Mouse (Mus musculus) MEL (cell line): ENCODE measurements around the gene Neurl4. TPM values are rescaled to one million over a fixed set of nuclear protein-coding genes. Genes with fewer than 3 reads are reported as not detected.

Source experiments
- DNase-seq: peaks from one replicate; pipeline ENCODE4 v3.0.0; 2011; ENCODE audit warnings: low read depth, low spot score
- H3K27ac ChIP-seq: 2 replicates; pipeline ENCODE4 v1.5.1; 2012; ENCODE audit warnings: low read depth, mild to moderate bottlenecking, control low read depth, low read length, moderate library complexity; ENCODE audit not compliant: control insufficient read depth
- H3K27me3 ChIP-seq, 2 experiments: fragments of 150-350 bp in 1 of 2; sonication (generic) in 1 of 2; 2 replicates each; pipeline ENCODE4 v1.6.1; 2012; ENCODE audit warnings: low read length in 2 of 2, mild to moderate bottlenecking in 2 of 2, improper control_type of control experiment in 1 of 2, moderate library complexity in 1 of 2; ENCODE audit not compliant: insufficient read depth in 2 of 2, control insufficient read depth in 1 of 2
- H3K36me3 ChIP-seq, 2 experiments: 2 replicates each; pipeline ENCODE4 v1.6.1; 2012 to 2014; ENCODE audit warnings: low read length in 2 of 2, improper control_type of control experiment in 1 of 2, inconsistent platforms in 1 of 2, mild to moderate bottlenecking in 1 of 2; ENCODE audit not compliant: insufficient read depth in 2 of 2, control insufficient read depth in 1 of 2
- H3K4me1 ChIP-seq, 2 experiments: fragments of 150-350 bp in 1 of 2; sonication (generic) in 1 of 2; 2 replicates each; pipeline ENCODE4 v1.6.1; 2012; ENCODE audit warnings: low read length in 2 of 2, improper control_type of control experiment in 1 of 2, mild to moderate bottlenecking in 1 of 2; ENCODE audit not compliant: insufficient read depth in 2 of 2, control insufficient read depth in 1 of 2
- H3K4me3 ChIP-seq, 2 experiments: fragments of 150-350 bp in 1 of 2; sonication (generic) in 1 of 2; 2 replicates each; pipeline ENCODE4 v1.5.1; 2012; ENCODE audit warnings: low read depth in 2 of 2, low read length in 2 of 2, mild to moderate bottlenecking in 2 of 2, moderate library complexity in 2 of 2, control low read depth in 1 of 2, improper control_type of control experiment in 1 of 2; ENCODE audit not compliant: control insufficient read depth in 1 of 2, insufficient read depth in 1 of 2
- H3K79me2 ChIP-seq: 2 replicates; pipeline ENCODE4 v1.6.1; 2012; ENCODE audit warnings: mild to moderate bottlenecking, low read length, moderate library complexity; ENCODE audit not compliant: control insufficient read depth, poor library complexity, insufficient read depth
- H3K9ac ChIP-seq: 2 replicates; pipeline ENCODE4 v1.6.1; 2012; ENCODE audit warnings: low read depth, mild to moderate bottlenecking, control low read depth, low read length, moderate library complexity; ENCODE audit not compliant: control insufficient read depth, poor library complexity, severe bottlenecking
- H3K9me3 ChIP-seq: fragments of 150-350 bp; sonication (generic); replicated peaks from 2 replicates; pipeline ENCODE4 v1.6.1; 2012; ENCODE audit warnings: mild to moderate bottlenecking, low read length, improper control_type of control experiment, moderate library complexity; ENCODE audit not compliant: insufficient read depth
- CHD2 ChIP-seq: IDR thresholded peaks from 2 replicates; pipeline ENCODE4 v1.6.1; 2011; ENCODE audit warnings: low read length, improper control_type of control experiment
- EP300 ChIP-seq, 2 experiments: IDR thresholded peaks; 2 replicates each; pipeline ENCODE4 v1.6.1; 2011; ENCODE audit warnings: improper control_type of control experiment in 2 of 2, low read length in 2 of 2, low read depth in 1 of 2, mild to moderate bottlenecking in 1 of 2
- ETS1 ChIP-seq: IDR thresholded peaks from 2 replicates; pipeline ENCODE4 v1.6.1; 2012; ENCODE audit warnings: low read depth, mild to moderate bottlenecking, inconsistent platforms, low read length, improper control_type of control experiment, moderate library complexity
- GATA1 ChIP-seq: IDR thresholded peaks from 2 replicates; pipeline ENCODE4 v1.6.1; 2011; ENCODE audit warnings: low read depth, low read length, improper control_type of control experiment
- JUND ChIP-seq: IDR thresholded peaks from 2 replicates; pipeline ENCODE4 v1.6.1; 2011; ENCODE audit warnings: low read depth, mild to moderate bottlenecking, improper control_type of control experiment, low read length
- KAT2A ChIP-seq: conservative IDR thresholded peaks from 2 replicates; pipeline ENCODE4 v1.6.1; 2012; ENCODE audit warnings: low read depth, low read length, improper control_type of control experiment, inconsistent platforms
- MAFK ChIP-seq: IDR thresholded peaks from 2 replicates; pipeline ENCODE4 v1.6.1; 2011; ENCODE audit warnings: low read depth, mild to moderate bottlenecking, low read length, improper control_type of control experiment, borderline replicate concordance
- MAX ChIP-seq: IDR thresholded peaks from 2 replicates; pipeline ENCODE4 v1.6.1; 2011; ENCODE audit warnings: low read length, improper control_type of control experiment
- MAZ ChIP-seq: IDR thresholded peaks from 2 replicates; pipeline ENCODE4 v1.6.1; 2012; ENCODE audit warnings: low read depth, mild to moderate bottlenecking, inconsistent platforms, low read length, improper control_type of control experiment
- MEF2A ChIP-seq: IDR thresholded peaks from 2 replicates; pipeline ENCODE4 v1.6.1; 2014; ENCODE audit warnings: low read depth, mild to moderate bottlenecking, inconsistent platforms, low read length, improper control_type of control experiment; ENCODE audit not compliant: poor library complexity, insufficient replicate concordance, severe bottlenecking; ENCODE audit errors: extremely low read depth
- MXI1 ChIP-seq: IDR thresholded peaks from 2 replicates; pipeline ENCODE4 v1.6.1; 2011; ENCODE audit warnings: mild to moderate bottlenecking, low read depth, low read length, improper control_type of control experiment
- NELFE ChIP-seq: IDR thresholded peaks from 2 replicates; pipeline ENCODE4 v1.6.1; 2011; ENCODE audit warnings: low read depth, low read length, improper control_type of control experiment
- POLR2AphosphoS5 ChIP-seq: IDR thresholded peaks from 2 replicates; pipeline ENCODE4 v1.6.1; 2012; ENCODE audit warnings: low read depth, borderline replicate concordance, mild to moderate bottlenecking, inconsistent platforms, low read length, moderate library complexity, mixed read lengths
- RCOR1 ChIP-seq: IDR thresholded peaks from 2 replicates; pipeline ENCODE4 v1.6.1; 2012; ENCODE audit warnings: low read depth, mild to moderate bottlenecking, inconsistent platforms, low read length, improper control_type of control experiment
- SIN3A ChIP-seq: IDR thresholded peaks from 2 replicates; pipeline ENCODE4 v1.6.1; 2012; ENCODE audit warnings: low read length, improper control_type of control experiment, inconsistent platforms
- TAL1 ChIP-seq: IDR thresholded peaks from 2 replicates; pipeline ENCODE4 v1.6.1; 2012; ENCODE audit warnings: mild to moderate bottlenecking, inconsistent platforms, low read length, moderate library complexity, mixed read lengths
- TBP ChIP-seq: IDR thresholded peaks from 2 replicates; pipeline ENCODE4 v1.8.0; 2011; ENCODE audit warnings: low read depth, low read length, improper control_type of control experiment
- TCF12 ChIP-seq: IDR thresholded peaks from 2 replicates; pipeline ENCODE4 v1.6.1; 2014; ENCODE audit warnings: low read depth, mild to moderate bottlenecking, inconsistent platforms, low read length, improper control_type of control experiment, moderate library complexity
- UBTF ChIP-seq: IDR thresholded peaks from 2 replicates; pipeline ENCODE4 v1.6.1; 2012; ENCODE audit warnings: low read depth, mild to moderate bottlenecking, inconsistent platforms, low read length, improper control_type of control experiment, moderate library complexity, borderline replicate concordance; ENCODE audit not compliant: insufficient read depth
- USF1 ChIP-seq: IDR thresholded peaks from 2 replicates; pipeline ENCODE4 v1.6.1; 2014; ENCODE audit warnings: low read depth, mild to moderate bottlenecking, inconsistent platforms, low read length, improper control_type of control experiment, moderate library complexity
- USF2 ChIP-seq, 2 experiments: IDR thresholded peaks; 2 replicates each; pipeline ENCODE4 v1.6.1; 2011 to 2012; ENCODE audit warnings: improper control_type of control experiment in 2 of 2, low read length in 2 of 2, borderline replicate concordance in 1 of 2, inconsistent platforms in 1 of 2, low read depth in 1 of 2, mild to moderate bottlenecking in 1 of 2; ENCODE audit not compliant: insufficient read depth in 1 of 2
- ZKSCAN1 ChIP-seq: IDR thresholded peaks from 2 replicates; pipeline ENCODE4 v1.6.1; 2012; ENCODE audit warnings: low read depth, mild to moderate bottlenecking, inconsistent platforms, low read length, improper control_type of control experiment, moderate library complexity
- ZMIZ1 ChIP-seq: IDR thresholded peaks from 2 replicates; pipeline ENCODE4 v1.6.1; 2012; ENCODE audit warnings: low read depth, mild to moderate bottlenecking, inconsistent platforms, low read length, improper control_type of control experiment, moderate library complexity
- polyA plus RNA-seq, 2 experiments: library from polyadenylated mRNA; stranded (reverse) in 1 of 2; unstranded in 1 of 2; fragments of >175 nt in 1 of 2; fragments of >200 nt in 1 of 2; gene quantifications; 2 replicates each; pipeline versions ENCODE4 v1.2.1 to v1.2.4; 2012; ENCODE audit warnings: low replicate concordance in 2 of 2, low read depth in 1 of 2; ENCODE audit not compliant: insufficient read length in 2 of 2, insufficient read depth in 1 of 2, missing spikeins in 1 of 2
- total RNA-seq: library from RNA; depleted of rRNA; stranded (reverse); fragments of 300-350 nt; gene quantifications from 2 replicates; pipeline ENCODE4 v1.2.3, GENCODE M21; 2012

Neurl4 gene
- total and polyA plus RNA-seq, 3 experiments, result 50.9 to 58.0 TPM; not detected in 1

GRCm38 (mm10) chr11:69904311-69904710 lies 3.4 kb downstream of the Neurl4 start:
- H3K79me2 ChIP-seq, result peaks cover 18% of the 10 kb centered on the region
- DNase-seq, result no peak
- H3K36me3 ChIP-seq, result peaks cover 3 to 13% of the 10 kb centered on the region in 2 experiments; a peak in 2 of 4 replicates
- no peak overlapping the region for H3K9ac ChIP-seq
- no peak overlapping the region for H3K4me3 ChIP-seq
- H3K27ac ChIP-seq, result no peak overlapping the region
- TF ChIP-seq ETS1, result no peak
- no peak for TF ChIP-seq RCOR1
- TF ChIP-seq SIN3A, result no peak
- no peak for TF ChIP-seq MEF2A
- H3K9me3 ChIP-seq, result no peaks in the 10 kb centered on the region
- no peaks in the 10 kb centered on the region for H3K27me3 ChIP-seq
- H3K4me1 ChIP-seq, result peaks cover 0 to 12% of the 10 kb centered on the region in 2 experiments; a peak in 2 of 4 replicates

DNA sequence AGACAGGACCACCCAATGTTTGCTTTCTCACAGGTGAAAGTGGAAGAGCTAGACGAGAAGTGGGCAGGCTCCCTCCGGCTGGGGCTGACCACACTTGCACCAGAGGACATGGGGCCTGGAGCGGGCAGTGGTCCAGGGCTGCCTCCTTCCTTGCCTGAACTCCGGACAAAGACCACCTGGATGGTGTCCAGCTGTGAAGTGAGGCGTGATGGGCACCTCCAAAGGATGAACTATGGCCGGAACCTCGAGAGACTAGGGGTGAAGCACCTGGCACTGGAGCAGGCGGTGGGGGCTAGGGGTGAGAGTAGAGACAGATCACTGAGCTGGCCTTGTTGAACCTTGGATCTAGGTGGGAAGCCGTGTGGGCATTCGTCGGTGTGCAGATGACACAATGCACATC lies 7.8 kb downstream of the Neurl4 start:
- H3K36me3 ChIP-seq, result peaks cover 4 to 13% of the 10 kb centered on the region in 2 experiments; a peak in 2 of 4 replicates
- no peaks in the 10 kb centered on the region for H3K9me3 ChIP-seq
- H3K4me1 ChIP-seq, result peaks cover 0 to 11% of the 10 kb centered on the region in 2 experiments; a peak in 2 of 4 replicates
- H3K27me3 ChIP-seq, result no peaks in the 10 kb centered on the region
- DNase-seq, result no peak
- no peaks in the 10 kb centered on the region for H3K79me2 ChIP-seq
- no peak overlapping the region for H3K27ac ChIP-seq
- no peak for TF ChIP-seq TCF12
- no peak for TF ChIP-seq EP300 (IDR thresholded peaks at IDR 0.05; ENCODE audit: low read depth in 1 of 2, low read length in 2 of 2)
- TF ChIP-seq ZMIZ1, result no peak
- no peak for TF ChIP-seq MAX
- no peak for TF ChIP-seq TAL1
- no peak for TF ChIP-seq MAFK
- TF ChIP-seq MAZ, result no peak
- no peak overlapping the region for H3K9ac ChIP-seq
- H3K4me3 ChIP-seq, result no peak overlapping the region

- H3K79me2 ChIP-seq, result peaks cover 3% of the 10 kb centered on the region
- no peak overlapping the region for H3K27ac ChIP-seq
- H3K9me3 ChIP-seq, result no peaks in the 10 kb centered on the region
- DNase-seq, result no peak
- no peak overlapping the region for H3K4me3 ChIP-seq
- H3K4me1 ChIP-seq, result peaks cover 0 to 11% of the 10 kb centered on the region in 2 experiments; a peak in 2 of 4 replicates
- H3K9ac ChIP-seq, result no peak overlapping the region
- H3K27me3 ChIP-seq, result no peaks in the 10 kb centered on the region
- TF ChIP-seq ZKSCAN1, result no peak
- TF ChIP-seq JUND, result no peak
- TF ChIP-seq TBP, result no peak
- TF ChIP-seq POLR2AphosphoS5, result no peak
- no peak for TF ChIP-seq MXI1
- TF ChIP-seq USF2 (IDR thresholded peaks at IDR 0.05; ENCODE audit: borderline replicate concordance in 1 of 2, insufficient read depth in 1 of 2, low read depth in 1 of 2, low read length in 2 of 2), result no peak
- no peak for TF ChIP-seq CHD2
- TF ChIP-seq GATA1, result no peak
- TF ChIP-seq MAFK, result no peak
- no peak for TF ChIP-seq UBTF
- no peak for TF ChIP-seq MAZ
- TF ChIP-seq USF1, result no peak
- TF ChIP-seq KAT2A, result no peak
- no peak for TF ChIP-seq MAX
- TF ChIP-seq NELFE, result no peak
- TF ChIP-seq EP300 (IDR thresholded peaks at IDR 0.05; ENCODE audit: low read depth in 1 of 2, low read length in 2 of 2), result no peak
- TF ChIP-seq ETS1, result no peak
- H3K36me3 ChIP-seq, result peaks cover 4 to 13% of the 10 kb centered on the region in 2 experiments; a peak in 2 of 4 replicates
These were observed 8.3 kb downstream of the Neurl4 start for GRCm38 (mm10) chr11:69909174-69909573.
